Mouse (Mus musculus): ENCODE data around the gene Rai14.

GRCm38 (mm10) chr15:10706414-10706813 lies 8.0 kb downstream of the Rai14 start:
- TF ChIP-seq CTCF (IDR thresholded peaks at IDR 0.05; ENCODE audit: extremely low read depth, insufficient read length, insufficient replicate concordance, low read depth, low read length) (no peak), POLR2A (IDR thresholded peaks at IDR 0.05; ENCODE audit: low read depth, low read length) (no peak)

Measured in small intestine, adult 2 months (tissue).